Mouse (Mus musculus) cortical plate, adult 2 months (tissue): ENCODE data around the gene Serpinf2.

Experiments used
- CTCF ChIP-seq: fragments of 200-500 bp; IDR thresholded peaks from 2 replicates; pipeline ENCODE4 v1.5.1; 2011; ENCODE audit warnings: mild to moderate bottlenecking, control low read depth, low read length; ENCODE audit not compliant: insufficient read depth; ENCODE audit errors: extremely low read depth
- POLR2A ChIP-seq: fragments of 200-500 bp; IDR thresholded peaks from 2 replicates; pipeline ENCODE4 v1.6.1; 2011; ENCODE audit warnings: mild to moderate bottlenecking, low read length, control low read depth; ENCODE audit not compliant: insufficient read depth; ENCODE audit errors: extremely low read depth

DNA sequence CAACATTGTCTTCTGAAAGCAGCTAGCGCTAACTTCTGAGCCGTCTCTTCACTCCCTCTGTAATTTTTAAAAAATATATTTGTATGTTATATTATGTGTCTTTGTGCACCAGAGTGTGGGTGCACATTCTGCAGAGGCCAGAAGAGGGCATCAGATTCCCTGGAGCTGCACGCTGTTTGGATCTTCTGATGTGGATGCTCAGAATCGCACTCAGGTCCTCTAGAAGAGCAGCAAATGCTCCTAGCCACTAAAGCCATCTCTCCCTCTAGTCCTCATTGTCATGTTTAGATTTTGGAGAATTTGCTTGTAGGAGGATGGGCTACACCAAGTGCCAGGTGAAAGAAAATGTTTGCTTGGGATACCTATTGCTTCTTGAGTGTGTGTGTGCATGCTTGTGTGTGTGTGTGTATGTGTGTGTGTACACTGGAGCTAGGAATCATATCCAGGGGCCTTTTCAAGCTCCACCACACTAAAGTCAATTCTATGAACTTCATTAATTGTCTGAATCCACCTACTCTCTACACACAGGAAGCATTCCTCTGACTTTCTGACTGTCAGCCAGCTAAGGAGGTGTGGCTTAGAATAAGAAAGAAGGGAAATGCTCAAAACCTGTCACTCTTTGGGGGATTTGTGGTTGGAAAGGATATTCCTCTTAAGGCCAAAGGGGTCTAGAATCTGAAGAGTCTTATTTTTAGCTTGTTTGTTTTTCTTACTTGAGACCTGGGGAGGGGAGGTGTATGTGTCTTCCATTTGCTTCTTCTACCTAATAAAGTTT is 27.5 kb upstream of the Serpinf2 start:
- TF ChIP-seq CTCF (0 out of 2 replicates have a peak, but pooled peaks have one; percentile 3), POLR2A (no peak)
